Mouse (Mus musculus) lung, postnatal 0 days (tissue): ENCODE measurements around the gene Slc6a21. TPM values are rescaled to one million over a fixed set of nuclear protein-coding genes. Genes with fewer than 3 reads are reported as not detected.

Experiments
- ATAC-seq: fragments of 200-750 bp; cut with Nextera tagmentation; 2 replicates; pipeline ENCODE4 v1.8.0; 2017; ENCODE audit warnings: moderate library complexity
- DNase-seq: peaks from one replicate; pipeline ENCODE4 v3.0.0-alpha.2; 2016; ENCODE audit warnings: low spot score
- H3K27ac ChIP-seq: fragments of 300-500 bp; sonication (generic); 2 replicates; pipeline ENCODE4 v1.5.1; 2014; ENCODE audit warnings: antibody characterized with exemption, mild to moderate bottlenecking, low read length, mixed read lengths
- H3K27me3 ChIP-seq: fragments of 300-500 bp; sonication (generic); replicated peaks from 2 replicates; pipeline ENCODE4 v1.6.1; 2014; ENCODE audit warnings: low read length, mixed read lengths; ENCODE audit not compliant: insufficient read depth
- H3K36me3 ChIP-seq: fragments of 300-500 bp; sonication (generic); 2 replicates; pipeline ENCODE4 v1.6.1; 2014; ENCODE audit warnings: low read length, mixed read lengths; ENCODE audit not compliant: insufficient read depth
- H3K4me1 ChIP-seq: fragments of 300-500 bp; sonication (generic); 2 replicates; pipeline ENCODE4 v1.6.1; 2014; ENCODE audit warnings: antibody characterized with exemption, low read depth, low read length, mixed read lengths; ENCODE audit not compliant: insufficient read depth
- H3K4me2 ChIP-seq: fragments of 300-500 bp; sonication (generic); replicated peaks from 2 replicates; pipeline ENCODE4 v1.6.1; 2014; ENCODE audit warnings: low read depth, mild to moderate bottlenecking, low read length, moderate library complexity, mixed read lengths
- H3K4me3 ChIP-seq: fragments of 300-500 bp; sonication (generic); 2 replicates; pipeline ENCODE4 v1.5.1; 2014; ENCODE audit warnings: low read depth, low read length
- H3K9ac ChIP-seq: fragments of 300-500 bp; sonication (generic); replicated peaks from 2 replicates; pipeline ENCODE4 v1.6.1; 2014; ENCODE audit warnings: low read depth, mild to moderate bottlenecking
- H3K9me3 ChIP-seq: fragments of 300-500 bp; sonication (generic); 2 replicates; pipeline ENCODE4 v1.6.1; 2016; ENCODE audit warnings: low read length, mixed read lengths
- CTCF ChIP-seq: IDR thresholded peaks from 2 replicates; pipeline ENCODE4 v1.5.1; 2016; ENCODE audit warnings: antibody characterized with exemption, mild to moderate bottlenecking
- EP300 ChIP-seq: IDR thresholded peaks from 2 replicates; pipeline ENCODE4 v1.6.1; 2016; ENCODE audit warnings: antibody characterized with exemption, mild to moderate bottlenecking, control low read depth
- WGBS: fragments of 180-500 bp; shearing (Covaris S2); extraction: QIAGEN DNeasy Blood & Tissue Kit; methylation state at CpG from one replicate; pipeline ENCODE4 v1.1.7; 2014; 5-methylcytosine and 5-hydroxymethylcytosine counted together
- polyA plus RNA-seq: library from polyadenylated mRNA; unstranded; fragments of >200 nt; fragmentation: Nextera tagmentation; extraction: Ambion mirVana; gene quantifications from 2 replicates; pipeline ENCODE4 v1.2.1, GENCODE M21; 2015

Slc6a21 gene
- polyA plus RNA-seq, 1 experiment from 2014 or later: not detected

DNA sequence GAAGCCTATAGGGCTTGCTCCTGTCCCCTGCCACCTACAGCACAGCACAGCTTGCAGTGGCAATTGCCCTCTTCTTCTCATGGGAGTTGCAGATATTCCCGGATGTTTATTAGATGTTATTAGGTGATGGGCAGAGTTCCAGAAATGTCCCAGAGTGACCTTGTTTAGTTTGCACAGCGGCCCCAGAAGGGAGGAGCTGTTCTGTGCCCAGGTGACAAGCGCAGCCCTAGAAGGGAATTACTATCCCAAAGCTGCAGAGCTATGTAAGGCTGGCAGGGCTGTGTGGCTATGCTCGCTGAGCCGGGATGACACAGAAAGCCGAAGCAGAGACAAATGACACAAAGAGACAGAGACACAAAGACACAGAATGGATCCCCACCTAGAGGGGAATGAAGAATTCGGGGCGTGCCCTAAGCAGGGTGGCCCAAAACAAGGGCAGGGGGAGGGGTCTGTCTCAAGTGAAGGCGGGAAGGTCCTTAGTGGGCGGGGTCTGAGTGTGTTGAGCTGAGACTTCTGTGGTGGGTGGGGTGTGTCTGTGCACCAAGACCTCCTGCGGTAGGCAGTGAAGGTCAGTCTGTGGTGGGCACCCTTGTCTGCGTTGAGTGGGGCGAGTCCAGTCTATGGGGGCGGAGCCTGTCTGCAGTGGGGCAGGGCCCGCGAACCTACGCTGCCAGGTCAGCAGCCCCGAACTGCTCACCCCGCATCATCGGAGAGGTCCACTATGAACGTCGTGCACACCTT is 55.5 kb downstream of the Slc6a21 start:
- Histone ChIP-seq H3K4me1 (0 out of 2 replicates have a peak, but pooled peaks cover 4% of the 10 kb centered on the region), H3K36me3 (peaks cover 3% of the 10 kb centered on the region; the same call in 1 of the 2 replicates), H3K27me3 (no peaks in the 10 kb centered on the region), H3K4me3 (peak overlapping the region; percentile 71), H3K4me2 (peak overlapping the region; percentile 78), H3K27ac (peak overlapping the region; percentile 91), H3K9ac (peak overlapping the region; percentile 41), H3K9me3 (no peaks in the 10 kb centered on the region)
- DNase-seq (peak; percentile 74), ATAC-seq (peak; percentile 70)
- TF ChIP-seq EP300: 0 out of 2 replicates have a peak, but pooled peaks have one; percentile 25
- peak; percentile 11; the same call in 1 of the 2 replicates for TF ChIP-seq CTCF
- WGBS: 2% methylated on average over 22 of the region's 22 CpGs

DNA sequence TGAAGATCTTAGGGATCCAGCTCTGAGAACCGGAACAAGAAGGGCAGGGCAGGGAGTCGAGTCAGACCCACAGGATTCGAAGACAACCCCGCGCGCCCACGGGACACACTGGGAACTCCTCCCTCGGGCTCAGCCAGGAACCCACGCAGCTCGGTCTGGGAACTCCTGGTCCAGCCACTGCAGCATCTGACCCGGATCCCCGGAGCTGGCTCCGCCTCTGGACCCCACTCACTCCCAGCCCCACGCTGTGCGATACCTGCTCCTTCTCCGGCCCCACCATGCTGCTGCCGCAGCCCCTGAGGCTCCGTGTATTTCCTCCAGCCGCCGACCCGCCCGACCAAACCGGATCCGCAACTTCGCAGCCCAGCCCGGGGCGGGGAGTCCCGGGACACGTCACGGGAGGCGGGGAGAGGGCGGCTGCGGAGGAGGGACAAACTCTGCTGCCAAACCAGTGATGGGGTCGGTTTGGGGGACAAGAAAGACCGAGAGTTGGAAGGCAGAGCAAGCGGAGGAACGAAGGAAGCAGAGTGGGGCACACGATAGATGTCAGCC is 56.2 kb downstream of the Slc6a21 start, which contains the start of gene Trpm4:
Trpm4 (minus strand) TSS at position 350 of the 552 bp plus-strand sequence.
- 0 out of 2 replicates have a peak, but pooled peaks cover 4% of the 10 kb centered on the region for H3K4me1 ChIP-seq
- under 1% methylated on average over 38 of the region's 38 CpGs for WGBS
- no peaks in the 10 kb centered on the region for H3K9me3 ChIP-seq
- H3K27me3 ChIP-seq: no peaks in the 10 kb centered on the region
- TF ChIP-seq EP300 (no peak; the same call in 1 of the 2 replicates), CTCF (no peak)
- peak; percentile 94 for DNase-seq
- peak within 1 kb of the TSS; percentile 41 for H3K9ac ChIP-seq
- ATAC-seq: peak; percentile 90
- peak within 1 kb of the TSS; percentile 78 for H3K4me2 ChIP-seq
- H3K4me3 ChIP-seq: peak within 1 kb of the TSS; percentile 71
- H3K27ac ChIP-seq: peak within 1 kb of the TSS; percentile 91
- peaks cover 3% of the 10 kb centered on the region; the same call in 1 of the 2 replicates for H3K36me3 ChIP-seq

DNA sequence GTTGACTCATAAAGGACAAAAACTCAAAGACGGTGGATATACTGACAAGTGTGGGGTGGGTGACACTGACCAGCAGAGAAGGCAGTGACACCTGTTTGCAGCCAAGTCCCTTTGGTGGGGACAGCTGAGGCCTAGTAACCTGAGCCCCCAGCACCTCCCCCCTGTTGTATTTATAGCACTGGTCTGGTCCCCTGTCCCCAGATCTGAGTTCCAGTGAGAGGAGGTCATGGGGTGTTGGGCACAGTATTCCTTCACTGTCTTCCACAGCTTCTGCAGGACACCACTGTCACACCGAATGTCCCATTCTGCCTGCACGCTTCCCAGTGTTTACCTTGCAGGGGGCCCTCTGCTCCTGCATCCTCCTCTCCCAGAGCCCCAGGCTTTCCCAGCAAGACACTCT is 57.3 kb downstream of the Slc6a21 start:
- Histone ChIP-seq H3K27ac (no peak overlapping the region), H3K36me3 (no peaks in the 10 kb centered on the region), H3K9ac (no peak overlapping the region), H3K27me3 (no peaks in the 10 kb centered on the region), H3K4me3 (no peak overlapping the region), H3K9me3 (no peaks in the 10 kb centered on the region), H3K4me1 (peaks cover 4% of the 10 kb centered on the region; the same call in 1 of the 2 replicates), H3K4me2 (no peak overlapping the region)
- 26% methylated on average over 3 of the region's 3 CpGs for WGBS
- no peak for TF ChIP-seq EP300
- TF ChIP-seq CTCF: no peak
- DNase-seq: no peak
- no peak for ATAC-seq

DNA sequence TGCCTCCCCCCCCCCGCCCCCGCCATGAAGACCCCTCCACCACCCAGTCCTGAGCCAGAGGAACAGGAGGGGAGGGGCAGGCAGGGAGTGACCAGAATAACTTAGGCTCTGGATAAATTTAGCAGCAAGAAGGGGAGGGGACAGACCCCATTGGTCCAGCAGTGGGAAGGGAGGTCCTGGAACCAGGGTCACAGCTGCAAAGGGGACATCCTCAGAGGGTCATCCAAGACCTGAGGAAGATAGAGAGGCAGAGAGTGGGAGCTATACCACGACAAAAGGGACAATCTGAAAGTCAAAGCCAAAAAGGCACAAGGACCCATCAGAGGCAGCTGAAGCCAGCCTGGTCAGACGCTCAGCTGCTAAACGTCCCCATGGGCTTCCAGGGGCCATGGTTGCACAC is 57.7 kb downstream of the Slc6a21 start, which contains the start of gene Hrc:
Hrc (plus strand) TSS at position 235 of the 400 bp plus-strand sequence.
- no peak within 1 kb of the TSS for H3K9ac ChIP-seq
- no peaks in the 10 kb centered on the region for H3K9me3 ChIP-seq
- no peak within 1 kb of the TSS for H3K4me3 ChIP-seq
- TF ChIP-seq EP300 (no peak), CTCF (no peak)
- H3K27me3 ChIP-seq: no peaks in the 10 kb centered on the region
- H3K27ac ChIP-seq: no peak within 1 kb of the TSS
- no peaks in the 10 kb centered on the region for H3K36me3 ChIP-seq
- 26% methylated on average over 5 of the region's 5 CpGs for WGBS
- ATAC-seq: no peak
- peak; percentile 22 for DNase-seq
- peak within 1 kb of the TSS; percentile 78; the same call in 1 of the 2 replicates for H3K4me2 ChIP-seq
- peaks cover 8% of the 10 kb centered on the region; the same call in 1 of the 2 replicates for H3K4me1 ChIP-seq

DNA sequence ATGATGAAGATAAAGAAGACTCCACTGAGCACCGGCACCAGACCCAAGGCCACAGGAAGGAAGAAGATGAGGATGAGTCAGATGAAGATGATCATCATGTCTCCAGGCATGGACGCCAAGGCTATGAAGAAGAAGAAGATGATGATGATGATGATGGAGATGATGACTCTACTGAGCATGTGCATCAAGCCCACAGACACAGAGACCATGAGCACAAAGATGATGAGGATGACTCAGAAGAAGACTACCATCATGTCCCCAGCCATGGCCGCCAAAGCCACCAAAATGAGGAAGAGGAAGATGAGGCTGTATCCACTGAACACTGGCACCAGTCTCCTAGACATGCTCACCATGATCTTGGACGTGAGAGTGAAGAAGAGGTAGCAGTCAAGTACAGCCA is 59.0 kb downstream of the Slc6a21 start:
- H3K27ac ChIP-seq: no peak overlapping the region
- H3K4me3 ChIP-seq: no peak overlapping the region
- H3K27me3 ChIP-seq: no peaks in the 10 kb centered on the region
- peaks cover 18% of the 10 kb centered on the region; the same call in 1 of the 2 replicates for H3K4me1 ChIP-seq
- no peak overlapping the region for H3K9ac ChIP-seq
- 85% methylated on average over 4 of the region's 4 CpGs for WGBS
- TF ChIP-seq EP300 (no peak), CTCF (no peak)
- no peak for DNase-seq
- ATAC-seq: no peak
- H3K4me2 ChIP-seq: no peak overlapping the region
- no peaks in the 10 kb centered on the region for H3K9me3 ChIP-seq
- H3K36me3 ChIP-seq: no peaks in the 10 kb centered on the region

DNA sequence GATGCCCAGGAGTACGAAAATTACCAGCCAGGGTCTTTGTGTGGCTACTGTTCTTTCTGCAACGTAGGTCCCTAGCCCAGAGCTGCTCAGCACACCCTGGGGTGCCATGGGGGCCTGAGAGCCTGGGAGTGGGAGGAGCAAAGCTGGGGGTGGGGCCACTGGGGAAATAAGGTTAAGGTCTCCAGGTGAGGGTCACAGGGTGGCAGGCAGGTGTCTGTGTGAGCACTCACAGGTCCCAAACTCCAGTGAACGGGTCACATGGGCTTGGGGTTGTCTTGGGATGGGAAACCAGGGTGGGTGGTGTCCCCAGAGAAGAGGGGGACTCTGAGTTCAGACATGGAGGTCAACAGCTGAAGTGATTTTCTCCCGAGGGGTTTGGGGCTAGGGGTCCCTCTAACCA is 60.2 kb downstream of the Slc6a21 start:
- DNase-seq: no peak
- no peaks in the 10 kb centered on the region for H3K27me3 ChIP-seq
- H3K4me3 ChIP-seq: no peak overlapping the region
- WGBS: 17% methylated on average over 4 of the region's 4 CpGs
- no peaks in the 10 kb centered on the region for H3K9me3 ChIP-seq
- no peaks in the 10 kb centered on the region for H3K36me3 ChIP-seq
- H3K4me1 ChIP-seq: peaks cover 14% of the 10 kb centered on the region; the same call in 1 of the 2 replicates
- no peak overlapping the region for H3K4me2 ChIP-seq
- no peak for ATAC-seq
- no peak overlapping the region for H3K9ac ChIP-seq
- TF ChIP-seq CTCF (no peak), EP300 (no peak)
- no peak overlapping the region for H3K27ac ChIP-seq
